Mouse (Mus musculus) kidney, adult 2 months (tissue): Measurements from ENCODE around the gene Tfcp2l1.

Source experiments
- CTCF ChIP-seq: fragments of 200-500 bp; conservative IDR thresholded peaks from 2 replicates; pipeline ENCODE4 v1.5.1; 2011; ENCODE audit warnings: low read depth, mild to moderate bottlenecking, control low read depth, low read length, moderate library complexity, mixed read lengths; ENCODE audit not compliant: insufficient read depth, insufficient read length
- POLR2A ChIP-seq: fragments of 200-500 bp; IDR thresholded peaks from one replicate; pipeline ENCODE4 v1.6.1; 2011; ENCODE audit warnings: low read depth, low read length, control low read depth

DNA sequence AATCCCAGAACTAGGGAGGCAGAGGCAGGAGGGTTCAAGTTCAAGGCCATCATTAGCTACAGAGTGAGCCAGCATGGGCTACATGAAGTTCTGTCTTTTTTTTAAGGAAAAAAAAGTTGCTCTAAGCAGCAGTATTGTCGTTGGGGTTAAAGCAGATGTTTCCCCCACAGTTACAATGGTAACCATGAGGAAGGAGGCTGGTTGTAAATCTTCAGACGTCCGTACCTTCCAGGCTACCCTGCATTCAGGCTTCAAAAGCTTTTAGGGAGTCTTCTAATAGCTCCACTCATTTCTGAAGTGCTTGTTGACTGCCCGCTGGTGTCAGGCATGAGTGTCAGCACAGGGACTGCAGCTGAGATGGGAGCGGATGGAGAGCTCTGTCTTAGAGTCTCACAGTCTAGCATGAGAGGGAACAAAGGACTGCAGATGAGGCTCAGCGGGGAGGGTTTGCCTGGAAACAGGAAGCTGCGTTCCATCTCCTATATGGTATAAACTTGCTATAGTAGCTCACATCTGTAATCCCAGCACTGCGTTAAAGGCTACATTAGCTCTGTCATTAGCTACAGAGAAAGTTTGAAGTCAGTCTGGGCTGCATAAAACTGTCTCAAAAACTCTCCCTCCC lies 92.8 kb downstream of the Tfcp2l1 start:
- TF ChIP-seq CTCF (no peak), POLR2A (no peak)
